Mouse (Mus musculus): ENCODE measurements at regions not wholly inside any gene's neighbourhood (a gene's known extent, or its start where the extent isn't known, plus 50 kb on each side); places are given as distances from the start of the nearest gene placed in this dataset.
"Not testable (repeated sequence)": the region's sequence is repeated elsewhere in the genome, so short reads cannot be mapped to it uniquely, and the experiment has no call there.

DNA sequence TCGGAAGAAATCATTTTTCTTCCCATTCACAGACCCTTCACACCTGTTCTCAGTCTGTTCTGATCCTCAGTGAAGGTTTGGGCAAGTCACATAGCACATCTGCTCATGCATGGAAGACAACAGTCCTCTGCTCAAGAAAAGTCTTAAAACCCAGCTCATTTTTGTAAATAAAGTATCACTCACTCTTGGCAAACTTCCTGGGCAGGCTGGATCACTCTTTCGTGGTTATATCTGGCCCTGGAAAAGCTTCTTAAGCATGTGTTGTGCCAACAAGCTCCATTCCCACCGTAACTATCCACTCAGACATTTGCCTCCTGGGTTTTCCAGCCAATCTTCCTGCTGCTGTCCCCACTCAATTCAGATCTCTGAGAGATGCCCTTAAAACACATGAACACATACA lies 103.2 kb upstream of the Cep85l start:
- DNase-seq (ENCODE audit: low spot score): no peak

DNA sequence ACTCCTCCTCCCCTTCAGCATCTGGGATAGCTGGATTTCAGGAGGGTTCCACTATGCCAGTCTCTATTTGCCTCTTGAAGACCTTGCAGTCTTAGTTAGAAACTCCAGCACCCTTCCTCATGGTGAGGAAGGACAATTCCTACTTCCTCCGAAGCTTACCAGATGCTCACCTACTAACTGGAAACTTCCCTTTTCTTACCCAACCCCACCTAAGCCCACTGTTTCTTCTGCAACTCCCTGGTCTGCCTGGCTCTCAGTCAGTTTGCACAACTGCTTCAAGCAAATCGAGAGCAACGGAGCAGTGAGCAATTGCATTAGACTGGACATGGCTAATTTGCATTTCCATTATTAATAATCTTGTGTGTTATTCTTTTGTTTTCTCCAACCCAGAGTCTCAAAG lies 90.5 kb upstream of the Cep85l start:
- no peak for DNase-seq (ENCODE audit: low spot score)

DNA sequence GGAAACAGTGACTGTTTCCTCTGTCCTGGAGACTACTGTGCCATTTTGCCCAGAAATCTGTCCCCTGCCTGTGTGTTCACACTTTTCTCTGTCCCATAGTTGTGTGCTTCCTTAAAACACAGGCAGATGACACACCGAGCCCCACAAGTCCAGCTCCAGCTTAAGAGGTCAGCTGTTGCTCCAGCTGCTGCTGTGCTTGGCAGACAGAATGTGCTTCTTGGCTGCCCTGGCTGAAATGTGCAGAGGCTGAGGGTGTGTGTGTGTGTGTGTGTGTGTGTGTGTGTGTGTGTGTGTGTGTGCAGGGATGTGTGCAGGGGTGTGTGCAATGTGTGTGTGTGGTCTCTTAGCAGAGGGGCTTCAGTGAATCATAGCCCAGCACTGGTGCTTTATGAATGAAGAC lies 89.9 kb upstream of the Cep85l start:
- no peak for DNase-seq (ENCODE audit: low spot score)

DNA sequence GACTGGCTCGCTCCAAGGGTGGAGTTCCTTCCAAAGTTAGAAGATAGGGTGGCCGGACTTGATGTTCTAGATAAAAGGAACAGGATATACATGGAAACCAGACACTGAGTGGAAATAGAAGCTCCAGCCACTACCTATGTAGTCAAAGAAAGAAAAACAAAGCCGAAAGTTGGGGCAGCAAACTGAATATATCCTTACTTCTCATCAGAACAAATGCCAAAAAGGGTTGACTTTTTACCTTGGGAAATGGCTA lies 88.5 kb upstream of the Cep85l start:
- DNase-seq (ENCODE audit: low spot score): no peak

DNA sequence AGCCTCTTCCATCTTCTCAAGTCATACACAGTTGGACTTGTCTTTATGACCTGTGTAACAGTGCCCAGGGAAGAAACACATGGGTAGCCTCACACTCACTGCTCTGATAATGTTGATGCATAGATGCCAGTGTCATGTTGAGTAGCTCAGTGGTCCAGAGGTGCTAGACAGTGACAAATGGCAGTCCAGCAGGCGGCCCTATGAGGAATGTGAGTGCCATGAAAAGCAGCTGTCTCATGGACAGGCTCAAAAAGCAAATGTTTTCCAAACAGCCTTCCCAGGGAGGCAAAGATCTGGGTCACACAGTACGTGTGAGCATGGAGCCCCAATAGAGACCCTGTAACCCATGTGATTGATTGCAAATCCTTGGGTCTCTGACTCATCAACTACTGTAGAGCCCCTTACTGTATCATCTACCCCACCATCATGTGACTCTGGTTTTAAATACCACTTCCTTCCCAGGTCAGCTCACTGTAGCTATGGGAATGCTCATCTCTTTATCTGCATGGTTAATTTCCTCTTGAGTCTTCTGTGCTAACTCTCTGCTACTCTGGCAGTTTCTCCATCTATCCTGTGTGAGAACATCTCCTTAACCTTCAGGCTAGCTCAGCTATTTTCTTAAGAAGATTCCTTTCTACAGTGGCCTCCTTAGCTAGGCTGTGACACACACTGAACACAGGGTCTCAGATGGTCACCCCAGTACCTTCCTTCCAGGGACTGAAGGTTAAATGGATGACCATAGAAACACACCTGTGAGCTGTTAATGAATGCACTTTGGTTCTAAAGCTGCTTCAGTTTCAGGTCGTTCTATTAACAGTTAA lies 87.9 kb upstream of the Cep85l start:
- DNase-seq (ENCODE audit: low spot score): no peak

DNA sequence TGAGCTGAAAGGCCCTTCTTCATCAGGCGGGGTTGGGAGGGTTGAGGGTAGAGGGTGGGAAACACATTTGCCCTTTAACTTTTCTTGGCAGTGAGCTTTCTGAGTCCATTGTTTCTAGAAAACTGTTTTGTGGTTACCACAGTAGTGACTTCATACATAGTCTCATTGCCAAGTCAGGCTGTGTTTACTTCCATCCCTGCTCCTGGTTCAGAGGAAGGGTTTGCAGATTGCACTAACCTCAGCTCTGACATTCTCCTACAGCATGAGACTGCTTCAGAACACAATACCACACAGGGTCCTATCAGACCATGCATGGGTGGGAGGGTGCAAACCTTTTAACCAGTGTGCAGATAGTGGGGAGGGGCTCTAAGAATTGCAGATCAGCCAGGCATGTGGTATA lies 87.1 kb upstream of the Cep85l start:
- no peak for DNase-seq (ENCODE audit: low spot score)

DNA sequence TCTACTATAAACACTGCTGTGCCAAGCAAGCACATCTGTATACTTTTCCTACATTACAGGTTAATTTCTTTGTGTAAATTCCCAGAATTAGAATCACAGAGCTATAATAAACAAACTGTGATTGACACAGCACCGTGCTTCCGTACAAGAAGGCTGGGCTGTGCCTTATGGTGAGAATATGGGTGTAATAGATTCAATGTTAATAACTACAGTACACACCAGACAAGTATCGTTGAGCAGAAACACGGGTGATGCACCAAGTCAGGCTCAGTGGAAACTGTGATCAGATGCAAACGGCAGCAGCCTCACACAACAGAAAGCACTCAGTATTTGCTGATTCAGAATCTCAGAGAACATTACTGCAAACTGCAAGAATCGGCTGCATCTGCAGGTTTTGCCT lies 86.5 kb upstream of the Cep85l start:
- DNase-seq (ENCODE audit: low spot score): no peak

DNA sequence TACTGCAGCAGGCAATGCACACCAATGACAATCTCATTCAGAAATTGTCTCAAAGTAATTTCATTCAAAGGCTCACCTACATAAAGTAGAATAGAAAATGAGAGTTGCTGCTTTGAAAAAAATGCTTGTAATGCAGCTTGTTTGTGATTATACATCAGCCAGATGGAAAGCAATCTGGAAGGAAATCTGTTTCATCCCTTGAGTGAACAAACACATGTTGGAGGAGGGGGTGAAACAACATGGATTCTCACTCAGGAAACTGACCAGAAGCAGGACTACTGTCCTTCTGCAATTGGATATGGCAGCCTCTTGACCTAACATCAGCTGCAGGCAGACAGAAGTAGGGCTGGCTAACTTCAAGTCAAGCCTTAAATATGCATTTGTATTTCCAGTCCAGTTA lies 84.8 kb upstream of the Cep85l start:
- DNase-seq (ENCODE audit: low spot score): no peak

DNA sequence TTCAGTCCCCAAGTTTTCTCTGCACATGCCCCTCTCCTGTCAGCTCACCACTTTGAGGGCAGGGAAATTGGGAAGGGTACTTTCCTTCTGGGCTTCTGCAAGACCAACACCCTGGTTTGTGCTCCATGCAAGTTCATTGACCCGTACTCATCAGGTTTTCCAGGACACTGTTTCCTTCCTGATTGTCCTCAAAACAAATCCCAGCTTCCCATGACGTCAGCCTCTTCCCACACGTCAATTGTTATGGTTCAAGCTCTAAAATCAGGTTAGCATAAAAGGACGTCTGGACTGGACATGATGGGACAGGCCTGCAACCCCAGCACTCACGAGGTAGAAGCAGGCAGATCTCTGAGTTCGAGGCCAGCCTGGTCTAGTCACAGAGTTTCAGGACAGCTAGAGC lies 84.3 kb upstream of the Cep85l start:
- DNase-seq (ENCODE audit: low spot score): no peak

DNA sequence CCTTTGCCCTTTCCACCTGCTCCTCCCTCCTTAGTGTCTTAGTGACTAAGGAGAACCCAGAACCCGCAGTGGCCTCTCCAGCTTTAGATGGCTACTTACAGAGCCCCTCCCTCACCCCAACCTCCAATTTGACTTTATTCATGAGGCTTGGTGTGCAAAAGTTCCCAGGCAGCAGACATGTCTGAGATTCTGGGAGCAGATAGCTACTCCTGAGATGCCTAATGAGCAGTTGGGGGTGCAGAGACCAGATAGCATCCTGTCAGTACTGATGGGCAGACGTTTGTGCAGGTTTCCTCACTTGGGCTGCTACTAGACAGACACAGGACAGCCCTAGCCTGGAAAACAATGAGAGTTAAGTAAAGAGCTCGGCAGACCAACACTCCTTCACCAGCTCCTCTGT lies 83.7 kb upstream of the Cep85l start:
- no peak for DNase-seq (ENCODE audit: low spot score)

DNA sequence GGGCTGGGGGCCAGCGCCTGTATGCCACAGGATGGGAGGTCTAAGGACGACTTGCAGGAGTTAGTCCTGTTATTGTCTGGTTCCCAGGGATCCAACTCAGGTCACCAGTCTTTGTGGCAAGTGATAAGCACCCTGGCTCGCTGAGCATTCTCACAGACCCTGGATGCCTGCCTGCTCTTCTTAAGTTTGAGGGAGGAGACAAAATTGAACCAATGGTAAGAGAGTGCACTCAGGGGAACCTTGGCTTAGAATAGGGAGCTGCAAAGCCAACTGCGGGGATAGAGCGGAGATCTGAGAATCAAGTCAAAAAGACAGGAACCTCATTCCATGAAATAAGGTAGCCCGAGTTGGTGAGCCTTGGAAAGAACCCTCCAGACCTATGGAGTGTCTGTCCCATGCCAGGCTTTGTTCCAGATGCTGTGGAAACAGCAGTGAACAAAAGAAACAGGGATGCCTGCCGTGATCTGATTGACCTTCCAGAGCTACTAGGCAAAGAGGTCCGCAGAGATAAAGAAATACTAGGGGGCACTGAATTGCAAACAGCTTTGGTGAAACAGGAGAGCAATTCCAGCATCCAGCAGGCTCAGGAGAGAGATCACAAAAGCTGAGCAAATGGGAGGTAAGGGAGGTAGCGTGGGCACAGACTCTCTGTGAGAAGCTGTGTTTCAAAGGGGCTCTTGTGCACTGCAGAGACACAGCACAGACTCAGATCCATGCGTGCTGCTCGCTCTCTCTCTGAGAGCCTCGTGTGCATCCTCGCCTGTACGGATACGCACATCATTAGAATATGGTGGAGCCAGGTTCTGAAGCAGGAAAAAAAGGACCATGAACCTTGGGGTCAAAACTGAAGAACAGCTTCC lies 82.9 kb upstream of the Cep85l start:
- DNase-seq (ENCODE audit: low spot score): no peak

DNA sequence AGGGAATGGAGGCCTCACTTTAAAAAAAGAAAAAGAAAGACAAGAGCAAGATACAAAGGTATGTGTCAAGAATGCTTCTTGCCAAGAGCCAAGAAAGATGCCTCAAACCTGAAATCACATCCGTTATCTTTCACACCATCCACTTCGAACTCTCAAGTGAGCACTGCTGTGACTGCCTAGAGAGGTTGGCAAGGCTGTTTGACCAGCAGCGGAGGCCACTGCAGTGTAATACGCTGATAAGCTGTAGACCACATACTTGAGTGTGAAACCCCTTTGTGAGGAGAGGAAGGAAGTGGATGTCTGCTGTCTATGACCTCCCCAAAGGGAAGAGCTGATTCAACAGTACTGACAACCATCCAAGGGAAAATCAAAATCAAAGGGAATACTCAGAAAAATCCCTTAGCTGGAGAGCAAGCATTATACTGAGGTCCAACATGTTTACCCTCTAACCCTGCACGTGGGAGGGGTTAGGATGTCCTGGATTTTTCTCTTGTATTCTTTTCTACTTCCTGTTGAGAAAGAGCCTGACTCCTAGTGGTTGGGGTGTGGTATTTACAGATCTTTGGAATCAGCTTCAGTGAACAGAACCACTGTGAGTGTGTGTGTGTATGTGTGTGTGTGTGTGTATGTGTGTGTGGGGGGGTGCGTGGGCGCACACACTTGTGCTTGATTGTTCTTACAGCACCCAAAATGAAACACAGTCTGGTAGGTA lies 81.5 kb upstream of the Cep85l start:
- no peak for DNase-seq (ENCODE audit: low spot score)

DNA sequence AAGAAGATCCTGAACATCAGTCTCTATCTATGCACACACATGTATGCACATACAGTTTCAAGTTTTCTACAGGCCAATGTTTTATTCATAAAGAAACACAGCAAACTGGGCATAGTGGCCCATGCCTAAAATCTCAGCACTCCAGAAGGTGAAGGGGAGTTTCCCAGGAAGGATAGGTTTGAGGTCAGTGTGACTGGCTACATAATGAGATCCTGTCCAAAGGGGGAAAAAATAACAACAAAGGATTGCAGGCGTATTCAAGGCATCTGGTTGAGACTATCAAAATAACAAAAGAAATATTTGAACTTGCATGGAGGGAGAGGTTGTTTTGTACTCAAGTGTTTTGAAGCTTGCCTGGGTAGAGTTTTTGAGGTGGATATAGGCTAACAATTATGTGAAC lies 80.0 kb upstream of the Cep85l start:
- DNase-seq (ENCODE audit: low spot score): not testable (repeated sequence)

DNA sequence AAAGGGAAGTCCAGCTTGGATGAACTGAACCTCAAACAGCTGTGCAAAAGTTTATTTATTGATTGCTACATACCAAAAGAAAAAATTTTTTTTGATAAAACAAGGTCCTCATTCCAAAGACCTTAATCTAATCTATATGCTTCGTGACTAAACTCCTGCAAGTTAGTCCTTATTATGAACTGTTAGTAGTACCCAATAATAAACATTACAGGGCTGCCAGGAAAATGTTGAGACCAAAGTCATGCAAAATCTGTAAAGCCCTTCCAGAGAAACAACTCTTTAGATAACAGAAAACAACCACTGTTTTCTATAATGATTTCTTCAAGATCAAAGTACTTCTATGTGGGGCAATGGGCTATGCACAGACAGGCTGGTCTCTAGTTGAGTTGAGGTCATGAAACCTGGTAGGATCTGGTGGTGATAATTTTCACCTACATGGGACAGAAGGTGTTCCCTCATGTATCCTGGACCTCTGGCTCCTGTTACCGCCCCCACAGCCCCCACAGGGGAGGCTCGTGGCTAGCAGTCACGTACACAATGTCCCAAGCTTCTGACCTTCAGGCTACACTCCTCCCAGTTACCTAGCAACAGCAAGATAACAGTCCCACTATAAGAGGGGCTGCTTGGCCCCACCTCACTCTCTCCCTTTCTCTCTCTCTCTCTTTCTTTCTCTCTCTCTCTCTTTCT lies 76.4 kb upstream of the Cep85l start:
- DNase-seq (ENCODE audit: low spot score): no peak

DNA sequence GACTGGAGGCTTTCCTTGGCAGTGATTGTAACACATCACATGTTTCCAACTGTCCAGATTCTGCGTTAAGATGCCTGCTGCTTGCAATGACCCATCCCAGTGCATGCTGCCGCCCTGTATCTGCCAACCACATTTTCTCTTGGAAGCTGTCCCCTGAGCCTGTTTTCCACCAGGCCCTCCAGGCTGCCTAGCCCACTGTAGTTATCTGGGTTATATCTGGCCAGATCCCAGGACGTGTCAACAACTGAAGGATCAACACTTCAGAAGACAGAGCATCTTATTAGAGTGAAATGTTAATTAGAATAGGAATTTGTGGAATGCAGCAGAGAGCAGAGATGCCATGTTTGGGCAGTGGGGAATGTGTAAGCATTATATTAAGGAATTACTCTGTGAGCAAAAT lies 65.0 kb upstream of the Cep85l start:
- no peak for DNase-seq (ENCODE audit: low spot score)

DNA sequence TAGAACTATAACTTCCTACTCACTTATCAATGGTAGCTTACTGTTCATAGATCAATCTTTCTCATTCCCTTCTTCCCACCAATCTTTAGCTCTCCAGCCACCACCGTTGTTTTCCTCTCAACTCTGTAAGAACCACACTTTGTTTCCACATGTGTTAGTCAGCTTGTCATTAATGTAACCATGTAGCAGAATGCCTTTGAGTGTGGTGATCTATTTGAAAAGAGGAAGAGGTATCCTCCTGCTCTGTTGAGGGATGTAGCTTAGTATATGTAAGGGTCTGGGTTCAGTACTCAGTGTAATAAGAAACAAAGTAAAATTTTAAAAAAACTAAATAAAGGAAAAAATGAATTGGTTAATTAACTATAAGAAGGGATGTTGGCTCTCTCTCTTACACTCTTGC lies 63.7 kb upstream of the Cep85l start:
- DNase-seq (ENCODE audit: low spot score): no peak

DNA sequence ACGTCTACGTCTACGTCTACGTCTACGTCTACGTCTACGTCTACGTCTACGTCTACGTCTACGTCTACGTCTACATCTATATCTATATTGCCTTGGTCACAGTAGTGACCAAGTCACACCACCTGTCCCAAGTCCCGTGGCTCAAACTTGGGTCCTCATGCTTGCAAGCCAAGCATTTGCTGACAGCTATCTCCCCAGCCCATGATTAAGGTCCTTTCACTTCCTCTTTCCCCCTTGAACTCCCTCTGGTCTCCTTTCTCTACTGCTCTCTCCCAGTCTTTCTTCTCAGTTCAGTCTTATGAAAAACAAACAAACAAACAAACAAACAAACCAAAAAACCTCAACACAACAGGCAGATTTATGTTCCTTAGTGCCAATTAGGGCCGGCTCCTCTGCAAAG lies 63.2 kb upstream of the Cep85l start:
- no peak for DNase-seq (ENCODE audit: low spot score)

DNA sequence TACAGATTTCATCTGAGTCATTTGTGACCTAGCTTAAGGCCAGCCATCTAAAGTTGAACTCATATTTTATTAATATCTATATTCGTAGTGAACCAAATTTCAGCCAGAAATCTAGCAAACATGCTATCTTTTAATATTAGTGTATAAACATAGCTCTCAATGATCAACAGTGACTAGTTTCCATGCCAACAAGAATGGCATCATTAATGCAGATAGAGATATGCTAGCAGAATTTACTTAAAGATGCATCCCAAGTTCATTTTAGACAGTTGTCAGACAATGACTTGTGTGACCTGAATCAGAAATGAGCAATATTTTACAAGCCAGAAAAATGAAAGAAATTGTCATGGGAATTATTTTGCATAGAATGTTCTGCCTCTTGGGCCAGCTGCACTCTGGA lies 60.5 kb upstream of the Cep85l start:
- DNase-seq (ENCODE audit: low spot score): no peak

DNA sequence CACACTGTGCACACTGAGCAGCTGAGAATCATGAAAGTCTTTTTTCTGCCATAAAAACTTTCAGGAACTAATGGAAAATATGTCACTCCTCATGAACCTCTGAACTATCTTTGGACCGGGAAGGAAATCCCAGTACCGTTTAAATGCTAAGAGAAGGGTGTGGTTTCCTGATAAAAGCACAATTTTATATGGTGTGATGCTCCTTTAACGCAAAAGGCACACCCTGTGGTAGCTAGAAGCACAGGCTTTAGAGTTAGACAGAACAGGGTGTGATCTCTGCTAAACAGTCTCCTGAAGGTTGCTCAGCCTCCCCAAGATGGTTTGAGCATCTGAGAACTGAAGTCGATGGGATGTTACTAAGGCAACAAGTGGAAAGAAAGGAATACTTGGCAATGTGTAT lies 58.6 kb upstream of the Cep85l start:
- DNase-seq (ENCODE audit: low spot score): no peak

DNA sequence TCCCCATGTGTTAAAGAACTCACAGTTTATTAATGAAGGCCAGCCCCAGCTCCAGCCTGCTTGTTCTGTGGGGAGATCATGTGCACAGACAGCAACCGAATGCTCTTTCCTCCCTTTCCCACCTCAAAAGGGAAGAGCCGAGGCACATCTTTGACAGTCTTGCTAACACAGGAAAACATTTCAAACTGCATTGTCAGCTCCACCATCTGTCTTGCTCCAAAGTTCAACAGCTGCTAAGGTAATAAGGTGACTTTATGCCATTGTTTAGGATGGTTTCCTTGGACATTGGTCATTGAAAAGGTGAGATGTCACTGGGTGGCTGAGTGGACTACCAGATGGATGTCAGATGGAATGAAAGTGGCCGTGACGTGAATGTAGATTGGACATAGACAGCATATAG lies 58.0 kb upstream of the Cep85l start:
- no peak for DNase-seq (ENCODE audit: low spot score)

DNA sequence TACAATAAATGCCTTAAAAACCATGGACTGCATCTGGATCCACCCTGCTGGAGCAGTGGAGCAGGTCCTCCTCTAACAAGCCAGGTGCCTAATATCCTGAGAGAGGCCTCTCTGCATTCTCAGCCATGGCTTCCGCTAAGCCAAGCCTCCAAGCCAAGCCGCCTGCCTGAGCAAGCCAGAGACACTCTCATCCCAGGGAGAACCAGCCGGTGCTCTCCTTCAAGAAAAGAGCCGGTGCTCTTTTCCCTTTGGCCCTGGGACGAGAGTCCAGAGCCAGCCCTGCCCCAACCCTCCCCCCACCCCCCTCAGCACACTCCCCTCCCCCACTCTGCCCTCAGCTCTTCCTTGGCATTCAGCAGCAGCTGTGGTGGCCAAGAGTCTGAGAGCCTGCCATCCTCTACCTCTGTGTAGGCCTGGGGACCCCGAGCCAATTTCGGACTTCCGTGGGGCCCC lies 56.3 kb upstream of the Cep85l start:
- no peak for DNase-seq (ENCODE audit: low spot score)

DNA sequence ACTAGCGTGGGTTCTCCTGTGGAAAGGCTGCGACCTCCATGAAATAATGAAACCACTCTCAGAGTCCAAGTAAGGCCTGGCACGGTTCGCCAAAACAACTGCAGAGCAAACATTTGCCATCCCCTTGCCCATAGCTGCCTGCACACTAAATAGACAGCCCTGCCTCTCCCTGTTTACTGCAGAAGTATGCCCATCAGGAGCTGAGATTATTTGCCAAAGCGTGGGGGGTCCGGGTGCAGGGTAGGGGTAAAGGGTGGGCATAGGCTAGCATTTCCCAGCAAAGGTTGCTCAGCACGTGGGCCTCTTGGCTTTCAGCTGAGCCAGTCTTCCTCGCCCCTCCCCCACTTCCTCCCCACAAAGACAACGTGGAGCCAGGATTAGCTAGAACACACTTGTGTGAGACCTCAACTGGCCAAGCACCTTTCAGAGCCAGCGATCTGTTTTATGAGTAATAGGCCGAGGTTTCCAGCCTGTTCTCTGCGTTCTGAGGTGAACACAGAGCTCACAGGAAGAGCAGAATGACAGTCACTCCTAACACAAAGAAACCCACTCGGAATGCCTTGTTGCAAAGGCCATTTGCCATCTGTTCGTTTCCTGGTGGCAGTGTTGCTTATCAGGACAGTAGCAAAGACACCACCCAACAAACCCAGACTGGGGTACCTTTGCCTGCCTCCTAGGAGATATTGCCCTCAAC lies 55.6 kb upstream of the Cep85l start:
- DNase-seq (ENCODE audit: low spot score): peak; percentile 47
